Mouse (Mus musculus): ENCODE results near the gene Snx21. TPM values are rescaled to one million over a fixed set of nuclear protein-coding genes. Genes with fewer than 3 reads are reported as not detected.

Snx21 gene
- total RNA-seq, 2 experiments from 2014 or later, result 0.43 to 2.1 TPM

DNA sequence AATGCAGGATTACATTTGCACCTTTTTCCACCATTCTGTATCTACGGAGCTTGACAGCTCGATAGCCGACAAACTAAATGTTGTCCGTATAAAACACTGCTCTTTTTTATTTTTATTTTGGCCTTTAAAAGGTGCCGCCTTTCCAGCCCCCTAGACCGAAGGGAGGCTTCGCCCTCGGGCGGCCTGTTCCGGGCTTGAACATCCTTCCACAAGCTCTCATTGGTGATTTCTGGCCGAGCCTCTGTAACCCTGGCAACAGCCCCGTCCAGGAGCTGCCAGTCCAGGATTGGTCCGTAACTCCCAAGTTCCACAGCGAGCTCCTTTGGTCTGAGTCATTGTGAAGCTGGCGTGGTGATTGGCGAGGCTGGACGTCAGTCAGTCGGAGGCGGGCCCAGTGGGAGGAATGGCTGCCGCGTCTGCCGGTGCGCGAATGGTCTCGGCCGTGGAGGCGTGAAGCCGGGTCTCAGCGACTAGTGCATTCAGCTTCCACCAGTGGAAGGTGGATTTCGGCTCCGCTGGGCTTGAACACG, 37.1 kb downstream of the Snx21 start, which contains the start of gene Zswim1:
Zswim1 (plus strand) TSS at position 51 of the 530 bp plus-strand sequence.
- ATAC-seq (replicated peaks; ENCODE audit: low FRiP score, poor library complexity, severe bottlenecking), result peak; percentile 95

- peak; percentile 33 for ATAC-seq (replicated peaks; ENCODE audit: low FRiP score, poor library complexity, severe bottlenecking)
These were observed 37.6 kb downstream of the Snx21 start for GRCm38 (mm10) chr2:164823181-164823585.

GRCm38 (mm10) chr2:164823969-164824368, 38.3 kb downstream of the Snx21 start:
- ATAC-seq (replicated peaks; ENCODE audit: low FRiP score, poor library complexity, severe bottlenecking), result no peak

DNA sequence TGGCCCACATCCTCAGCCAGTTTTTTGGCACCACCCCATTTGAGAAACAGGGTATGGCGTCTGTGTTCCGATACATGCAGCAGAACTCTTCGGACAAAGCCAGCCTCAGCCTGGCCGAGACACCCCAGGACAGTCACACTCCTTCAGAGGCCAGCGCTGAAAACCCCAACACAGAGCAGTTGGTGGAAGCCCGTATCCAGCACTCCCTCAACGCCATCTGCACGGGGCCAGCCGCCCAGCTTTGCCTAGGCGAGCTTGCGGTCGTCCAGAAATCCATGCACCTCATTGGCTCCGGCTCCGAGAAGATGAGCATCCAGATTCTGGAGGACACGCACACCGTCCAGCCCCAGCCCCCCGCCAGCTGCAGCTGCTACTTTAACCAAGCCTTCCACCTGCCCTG, 39.9 kb downstream of the Snx21 start:
- no peak for ATAC-seq (replicated peaks; ENCODE audit: low FRiP score, poor library complexity, severe bottlenecking)

DNA sequence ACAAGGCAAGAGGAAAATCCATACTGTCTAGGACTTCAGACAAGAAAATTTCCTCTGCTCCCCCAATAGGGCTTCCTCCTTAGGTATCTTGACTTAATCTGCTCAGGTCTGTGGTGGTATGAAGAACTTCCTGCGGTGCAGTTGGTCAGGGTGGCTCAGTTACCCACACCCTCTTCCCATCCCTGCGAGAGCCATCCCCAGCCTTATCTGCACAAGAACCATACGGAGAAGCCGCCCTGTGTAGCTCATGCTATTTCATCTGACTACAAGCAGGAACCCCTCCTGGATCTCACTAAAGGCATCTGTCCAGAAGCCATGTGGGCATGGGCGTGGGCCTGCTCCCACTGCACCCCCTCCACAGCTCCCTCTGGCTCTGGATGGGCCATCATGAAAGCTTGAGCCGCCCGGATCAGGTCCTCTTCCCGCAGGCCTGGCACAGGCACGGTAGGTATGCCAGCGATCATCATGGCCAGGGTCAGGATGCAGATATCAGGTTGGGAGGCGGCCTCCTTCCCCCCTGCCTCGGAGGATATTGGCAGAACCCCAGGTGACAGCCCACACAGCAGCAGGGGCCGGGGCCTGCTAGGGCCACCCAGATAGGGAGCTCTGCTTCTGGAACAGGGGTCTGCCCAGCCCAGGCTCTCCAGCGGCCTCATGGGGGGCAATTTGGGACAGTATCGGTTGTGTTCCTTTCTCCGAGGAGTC, 41.7 kb downstream of the Snx21 start:
- ATAC-seq (replicated peaks; ENCODE audit: low FRiP score, poor library complexity, severe bottlenecking), result peak; percentile 21; the same call in 1 of the 2 replicates

DNA sequence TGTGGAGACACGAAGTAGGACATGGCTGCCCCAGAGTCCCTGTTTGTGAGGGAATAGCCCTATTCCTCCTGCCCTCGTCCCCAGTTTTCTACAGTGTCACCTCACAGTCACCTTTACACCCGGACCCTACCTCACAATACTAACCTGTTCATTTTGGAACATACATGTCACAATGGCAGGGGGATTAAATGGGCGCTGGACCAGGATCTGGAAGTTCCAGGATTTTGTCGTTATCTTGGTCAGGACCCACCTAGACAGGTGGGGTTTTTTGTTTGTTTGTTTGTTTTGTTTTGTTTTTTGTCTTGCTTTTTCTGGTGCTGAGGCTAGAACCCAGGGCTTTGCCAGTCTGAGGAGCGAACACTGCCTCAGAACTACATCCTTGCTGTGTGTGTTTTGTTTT, 42.8 kb downstream of the Snx21 start, which contains the start of gene Spata25:
Spata25 (minus strand) TSS at position 101 of the 400 bp plus-strand sequence.
- ATAC-seq (replicated peaks; ENCODE audit: low FRiP score, poor library complexity, severe bottlenecking), result no peak

GRCm38 (mm10) chr2:164829090-164829489, 43.5 kb downstream of the Snx21 start:
- no peak for ATAC-seq (replicated peaks; ENCODE audit: low FRiP score, poor library complexity, severe bottlenecking)

DNA sequence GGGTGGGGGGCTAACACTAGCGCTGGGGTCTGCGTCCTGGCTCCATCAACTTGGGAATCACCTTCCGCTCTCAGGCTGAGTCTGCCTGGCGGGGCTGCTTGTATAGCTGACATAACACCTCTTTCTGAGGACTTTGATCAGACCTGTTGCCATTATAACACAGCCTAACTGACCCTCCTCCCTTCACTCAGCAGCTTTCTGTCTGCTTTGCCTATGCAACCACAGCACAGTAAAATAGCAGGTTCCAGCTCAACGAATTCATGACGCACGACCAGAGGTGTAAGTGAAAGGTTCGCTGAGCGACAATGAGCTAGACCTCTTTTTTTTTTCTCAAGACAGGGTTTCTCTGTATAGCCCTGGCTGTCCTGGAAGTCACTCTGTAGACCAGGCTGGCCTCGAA, 45.4 kb downstream of the Snx21 start:
- no peak for ATAC-seq (replicated peaks; ENCODE audit: low FRiP score, poor library complexity, severe bottlenecking)

- no peak for ATAC-seq (replicated peaks; ENCODE audit: low FRiP score, poor library complexity, severe bottlenecking)
These were observed 46.6 kb downstream of the Snx21 start for GRCm38 (mm10) chr2:164832032-164832747.

GRCm38 (mm10) chr2:164832748-164833301, 47.2 kb downstream of the Snx21 start, which contains the start of gene Ctsa:
Gene Ctsa (plus strand): TSS chr2:164832873.
- peak; percentile 75 for ATAC-seq (replicated peaks; ENCODE audit: low FRiP score, poor library complexity, severe bottlenecking)

DNA sequence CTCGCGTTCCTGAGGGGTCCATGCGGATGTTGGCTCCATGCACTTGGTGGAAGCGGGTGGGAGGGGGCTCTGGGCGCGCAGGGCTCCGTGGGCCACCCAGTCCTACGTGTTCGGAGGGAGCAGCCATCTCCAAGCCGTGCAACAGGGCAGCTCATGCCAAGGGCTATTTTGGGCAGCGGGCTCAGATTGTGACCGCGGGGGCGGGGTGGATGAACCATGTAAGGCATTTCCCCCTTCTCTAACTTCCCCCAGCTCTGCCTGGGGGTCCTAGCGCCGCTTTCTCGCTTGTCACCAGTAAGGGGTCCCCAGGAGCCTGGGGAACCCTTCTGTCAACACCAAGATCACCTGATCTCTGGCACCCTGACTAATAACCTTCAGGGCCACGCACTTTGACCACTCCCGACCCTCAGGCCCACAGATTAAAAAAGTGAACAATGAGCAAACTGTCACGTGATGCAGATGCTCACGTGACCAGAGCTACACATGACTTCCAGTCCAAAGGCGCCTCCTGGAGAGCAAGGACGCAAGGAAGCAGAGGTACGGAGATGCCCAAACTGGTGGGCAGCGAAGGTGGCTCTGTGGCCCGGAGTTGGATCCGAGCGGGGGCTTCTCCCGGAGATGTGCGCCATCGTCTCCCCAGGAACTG, 47.8 kb downstream of the Snx21 start, which contains the start of gene Neurl2:
Neurl2 (minus strand) TSS at position 143 of the 646 bp plus-strand sequence.
- ATAC-seq (replicated peaks; ENCODE audit: low FRiP score, poor library complexity, severe bottlenecking), result peak; percentile 74

- ATAC-seq (replicated peaks; ENCODE audit: low FRiP score, poor library complexity, severe bottlenecking), result no peak
These were observed 48.9 kb downstream of the Snx21 start for GRCm38 (mm10) chr2:164834531-164834930.

DNA sequence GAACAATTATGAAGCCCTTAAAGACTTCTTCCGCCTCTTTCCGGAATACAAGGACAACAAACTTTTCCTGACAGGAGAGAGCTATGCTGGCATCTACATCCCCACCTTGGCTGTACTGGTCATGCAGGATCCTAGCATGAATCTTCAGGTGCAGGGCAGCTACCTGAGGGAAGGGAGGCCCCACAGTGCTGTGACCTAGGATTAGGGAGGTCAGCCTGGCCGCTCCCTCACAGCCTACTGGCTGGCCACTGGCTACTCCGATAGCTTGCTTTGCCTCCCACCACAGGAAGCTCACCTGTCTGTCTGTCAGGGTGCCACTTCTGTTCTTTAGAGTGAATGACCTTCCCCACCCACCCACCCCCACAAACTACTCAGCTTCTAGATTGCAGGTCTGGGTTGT, 49.5 kb downstream of the Snx21 start:
- ATAC-seq (replicated peaks; ENCODE audit: low FRiP score, poor library complexity, severe bottlenecking), result no peak

Other genes with a start within 250 kb of the Snx21 start
- gene Wfdc2, start 223.4 kb upstream of the Snx21 start, total RNA-seq (2015; ENCODE audit: low replicate concordance), result not detected in 2 replicates
- not detected in 2 replicates for gene Wfdc2, start 223.4 kb upstream of the Snx21 start, total RNA-seq (2017; ENCODE audit: low replicate concordance)
- gene Spint3, start 212.4 kb upstream of the Snx21 start, total RNA-seq (2015; ENCODE audit: low replicate concordance), result not detected in 2 replicates
- gene Spint3, start 212.4 kb upstream of the Snx21 start, total RNA-seq (2017; ENCODE audit: low replicate concordance), result not detected in 2 replicates
- gene Wfdc6a, start 200.4 kb upstream of the Snx21 start, total RNA-seq (2015; ENCODE audit: low replicate concordance), result not detected in 2 replicates
- gene Wfdc6a, start 200.4 kb upstream of the Snx21 start, total RNA-seq (2017; ENCODE audit: low replicate concordance), result not detected in 2 replicates
- gene Eppin, start 192.2 kb upstream of the Snx21 start, total RNA-seq (2015; ENCODE audit: low replicate concordance), result not detected in 2 replicates
- gene Eppin, start 192.2 kb upstream of the Snx21 start, total RNA-seq (2017; ENCODE audit: low replicate concordance), result not detected in 2 replicates
- not detected in 2 replicates for gene Wfdc6b, start 172.3 kb upstream of the Snx21 start, total RNA-seq (2015; ENCODE audit: low replicate concordance)
- not detected in 2 replicates for gene Wfdc6b, start 172.3 kb upstream of the Snx21 start, total RNA-seq (2017; ENCODE audit: low replicate concordance)
- gene Wfdc8, start 172.2 kb upstream of the Snx21 start, total RNA-seq (2015; ENCODE audit: low replicate concordance), result not detected in 2 replicates
- gene Wfdc8, start 172.2 kb upstream of the Snx21 start, total RNA-seq (2017; ENCODE audit: low replicate concordance), result not detected in 2 replicates
- gene Wfdc16, start 147.0 kb upstream of the Snx21 start, total RNA-seq (2015; ENCODE audit: low replicate concordance), result not detected in 2 replicates
- gene Wfdc16, start 147.0 kb upstream of the Snx21 start, total RNA-seq (2017; ENCODE audit: low replicate concordance), result not detected in 2 replicates
- not detected in 2 replicates for gene Wfdc10, start 129.8 kb upstream of the Snx21 start, total RNA-seq (2015; ENCODE audit: low replicate concordance)
- not detected in 2 replicates for gene Wfdc10, start 129.8 kb upstream of the Snx21 start, total RNA-seq (2017; ENCODE audit: low replicate concordance)
- not detected in 2 replicates for gene Wfdc9, start 129.2 kb upstream of the Snx21 start, total RNA-seq (2015; ENCODE audit: low replicate concordance)
- gene Wfdc9, start 129.2 kb upstream of the Snx21 start, total RNA-seq (2017; ENCODE audit: low replicate concordance), result not detected in 2 replicates
- gene Wfdc11, start 111.7 kb upstream of the Snx21 start, total RNA-seq (2015; ENCODE audit: low replicate concordance), result not detected in 2 replicates
- 0.77 TPM in 1 of 2 replicates, not detected in the other for gene Wfdc11, start 111.7 kb upstream of the Snx21 start, total RNA-seq (2017; ENCODE audit: low replicate concordance)
- gene Wfdc13, start 100.7 kb upstream of the Snx21 start, total RNA-seq (2015; ENCODE audit: low replicate concordance), result not detected in 2 replicates
- gene Wfdc13, start 100.7 kb upstream of the Snx21 start, total RNA-seq (2017; ENCODE audit: low replicate concordance), result not detected in 2 replicates
- not detected in 2 replicates for gene Spint4, start 87.3 kb upstream of the Snx21 start, total RNA-seq (2015; ENCODE audit: low replicate concordance)
- not detected in 2 replicates for gene Spint4, start 87.3 kb upstream of the Snx21 start, total RNA-seq (2017; ENCODE audit: low replicate concordance)
- gene Spint5, start 70.5 kb upstream of the Snx21 start, total RNA-seq (2015; ENCODE audit: low replicate concordance), result not detected in 2 replicates
- not detected in 2 replicates for gene Spint5, start 70.5 kb upstream of the Snx21 start, total RNA-seq (2017; ENCODE audit: low replicate concordance)
- gene Wfdc3, start 39.9 kb upstream of the Snx21 start, total RNA-seq (2015; ENCODE audit: low replicate concordance), result 16.7 and 19.9 TPM in 2 replicates
- gene Wfdc3, start 39.9 kb upstream of the Snx21 start, total RNA-seq (2017; ENCODE audit: low replicate concordance), result 10.0 and 12.8 TPM in 2 replicates
- gene Dnttip1, start 39.8 kb upstream of the Snx21 start, total RNA-seq (2015; ENCODE audit: low replicate concordance), result 79.2 and 130 TPM in 2 replicates
- 137 and 237 TPM in 2 replicates for gene Dnttip1, start 39.8 kb upstream of the Snx21 start, total RNA-seq (2017; ENCODE audit: low replicate concordance)
- gene Ube2c, start 15.9 kb upstream of the Snx21 start, total RNA-seq (2015; ENCODE audit: low replicate concordance), result 268 and 318 TPM in 2 replicates
- gene Ube2c, start 15.9 kb upstream of the Snx21 start, total RNA-seq (2017; ENCODE audit: low replicate concordance), result 123 and 215 TPM in 2 replicates
- not detected in 2 replicates for gene Tnnc2, start 5.9 kb upstream of the Snx21 start, total RNA-seq (2015; ENCODE audit: low replicate concordance)
- not detected in 2 replicates for gene Tnnc2, start 5.9 kb upstream of the Snx21 start, total RNA-seq (2017; ENCODE audit: low replicate concordance)
- gene Acot8, start 19.1 kb downstream of the Snx21 start, total RNA-seq (2015; ENCODE audit: low replicate concordance), result 9.6 and 10.0 TPM in 2 replicates
- 15.8 and 20.8 TPM in 2 replicates for gene Acot8, start 19.1 kb downstream of the Snx21 start, total RNA-seq (2017; ENCODE audit: low replicate concordance)
- 0.58 and 1.9 TPM in 2 replicates for gene Zswim3, start 19.3 kb downstream of the Snx21 start, total RNA-seq (2015; ENCODE audit: low replicate concordance)
- gene Zswim3, start 19.3 kb downstream of the Snx21 start, total RNA-seq (2017; ENCODE audit: low replicate concordance), result 2.0 and 4.5 TPM in 2 replicates
- 1.5 and 2.1 TPM in 2 replicates for gene Zswim1, start 36.9 kb downstream of the Snx21 start, total RNA-seq (2015; ENCODE audit: low replicate concordance)
- gene Zswim1, start 36.9 kb downstream of the Snx21 start, total RNA-seq (2017; ENCODE audit: low replicate concordance), result 0.60 and 1.1 TPM in 2 replicates
- gene Spata25, start 42.7 kb downstream of the Snx21 start, total RNA-seq (2015; ENCODE audit: low replicate concordance), result not detected in 2 replicates
- gene Spata25, start 42.7 kb downstream of the Snx21 start, total RNA-seq (2017; ENCODE audit: low replicate concordance), result not detected in 2 replicates
- 26.8 and 36.1 TPM in 2 replicates for gene Ctsa, start 47.0 kb downstream of the Snx21 start, total RNA-seq (2015; ENCODE audit: low replicate concordance)
- 33.5 and 39.9 TPM in 2 replicates for gene Ctsa, start 47.0 kb downstream of the Snx21 start, total RNA-seq (2017; ENCODE audit: low replicate concordance)
- gene Neurl2, start 47.6 kb downstream of the Snx21 start, total RNA-seq (2015; ENCODE audit: low replicate concordance), result not detected in 2 replicates
- 1.4 TPM in 1 of 2 replicates, not detected in the other for gene Neurl2, start 47.6 kb downstream of the Snx21 start, total RNA-seq (2017; ENCODE audit: low replicate concordance)
- gene Pltp, start 71.9 kb downstream of the Snx21 start, total RNA-seq (2015; ENCODE audit: low replicate concordance), result 0.58 and 0.84 TPM in 2 replicates
- gene Pltp, start 71.9 kb downstream of the Snx21 start, total RNA-seq (2017; ENCODE audit: low replicate concordance), result 1.8 and 3.3 TPM in 2 replicates
- 5.6 and 22.6 TPM in 2 replicates for gene Pcif1, start 93.5 kb downstream of the Snx21 start, total RNA-seq (2015; ENCODE audit: low replicate concordance)
- 19.0 and 30.5 TPM in 2 replicates for gene Pcif1, start 93.5 kb downstream of the Snx21 start, total RNA-seq (2017; ENCODE audit: low replicate concordance)
- 13.4 and 17.9 TPM in 2 replicates for gene Zfp335, start 125.9 kb downstream of the Snx21 start, total RNA-seq (2015; ENCODE audit: low replicate concordance)
- 9.9 and 10.3 TPM in 2 replicates for gene Zfp335, start 125.9 kb downstream of the Snx21 start, total RNA-seq (2017; ENCODE audit: low replicate concordance)
- 73.6 and 120 TPM in 2 replicates for gene Mmp9, start 155.0 kb downstream of the Snx21 start, total RNA-seq (2015; ENCODE audit: low replicate concordance)
- gene Mmp9, start 155.0 kb downstream of the Snx21 start, total RNA-seq (2017; ENCODE audit: low replicate concordance), result 31.4 and 35.7 TPM in 2 replicates
- gene Slc12a5, start 175.0 kb downstream of the Snx21 start, total RNA-seq (2015; ENCODE audit: low replicate concordance), result not detected in 2 replicates
- gene Slc12a5, start 175.0 kb downstream of the Snx21 start, total RNA-seq (2017; ENCODE audit: low replicate concordance), result not detected in 2 replicates
- gene Ncoa5, start 249.0 kb downstream of the Snx21 start, total RNA-seq (2015; ENCODE audit: low replicate concordance), result 1.2 and 5.4 TPM in 2 replicates
- gene Ncoa5, start 249.0 kb downstream of the Snx21 start, total RNA-seq (2017; ENCODE audit: low replicate concordance), result 10.3 and 15.6 TPM in 2 replicates

Data from erythroblast, adult 5-6 weeks (primary cell).